Mouse (Mus musculus) layer of hippocampus, adult 2 months (tissue): ENCODE results near the gene Pde4d. TPM values are rescaled to one million over a fixed set of nuclear protein-coding genes. Genes with fewer than 3 reads are reported as not detected.
A peak's percentile ranks its signal among the peaks of the same experiment; 100 is the strongest.

ENCODE experiments used
- DNase-seq, 2 experiments: peaks; one replicate each; pipeline ENCODE4 v3.0.0; 2022; ENCODE audit warnings: low spot score in 2 of 2
- H3K27ac ChIP-seq: fragments of 200-600 bp; 2 replicates; pipeline ENCODE4 v1.8.1; 2022
- H3K4me3 ChIP-seq: fragments of 200-600 bp; 2 replicates; pipeline ENCODE4 v1.8.1; 2022; ENCODE audit warnings: mild to moderate bottlenecking
- CTCF ChIP-seq: fragments of 200-600 bp; conservative IDR thresholded peaks from 2 replicates; pipeline ENCODE4 v1.8.1; 2022; ENCODE audit warnings: antibody characterized with exemption, mild to moderate bottlenecking, moderate library complexity
- total RNA-seq, 2 experiments: library from RNA; stranded (reverse); gene quantifications; 2 replicates each; pipeline ENCODE4 v1.2.3; 2021

Pde4d gene
- total RNA-seq, 2 experiments from 2014 or later = 72.2 to 73.8 TPM

DNA sequence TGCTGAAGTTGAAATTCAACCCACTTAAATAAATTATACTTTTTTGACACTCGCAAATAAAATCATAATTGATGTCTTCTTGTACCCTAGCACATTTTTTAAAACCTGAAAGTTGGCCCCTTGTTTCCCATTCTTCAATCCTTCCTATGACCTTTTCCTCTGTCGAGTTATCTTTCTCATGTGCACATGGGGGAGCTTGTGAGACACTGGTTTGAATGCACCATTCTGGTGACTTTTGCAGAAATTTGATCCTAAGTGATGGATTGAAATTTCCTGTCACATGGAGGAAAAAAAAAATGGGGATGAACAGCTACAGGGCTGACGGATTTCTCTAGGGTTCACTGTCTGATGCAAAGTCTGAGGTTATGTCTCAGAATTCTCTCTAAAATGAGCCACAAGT lies 181.5 kb downstream of the Pde4d start:
- no peak overlapping the region for H3K27ac ChIP-seq
- DNase-seq = no peak
- peak; percentile 63 for TF ChIP-seq CTCF
- H3K4me3 ChIP-seq = no peak overlapping the region

GRCm38 (mm10) chr13:108636526-108636925 lies 186.8 kb downstream of the Pde4d start:
- DNase-seq = no peak
- no peak overlapping the region for H3K4me3 ChIP-seq
- no peak for TF ChIP-seq CTCF
- no peak overlapping the region for H3K27ac ChIP-seq

GRCm38 (mm10) chr13:108642259-108642658 lies 192.5 kb downstream of the Pde4d start:
- Histone ChIP-seq H3K27ac (no peak overlapping the region), H3K4me3 (no peak overlapping the region)
- DNase-seq = no peak
- no peak for TF ChIP-seq CTCF

GRCm38 (mm10) chr13:108646801-108647200 lies 197.1 kb downstream of the Pde4d start:
- TF ChIP-seq CTCF = no peak
- H3K4me3 ChIP-seq = no peak overlapping the region
- no peak overlapping the region for H3K27ac ChIP-seq
- no peak for DNase-seq

- Histone ChIP-seq H3K27ac (no peak overlapping the region), H3K4me3 (no peak overlapping the region)
- TF ChIP-seq CTCF = no peak
- no peak for DNase-seq
Measured at GRCm38 (mm10) chr13:108647239-108647638, 197.5 kb downstream of the Pde4d start.

GRCm38 (mm10) chr13:108654026-108654723 lies 204.4 kb downstream of the Pde4d start:
- no peak for TF ChIP-seq CTCF
- H3K27ac ChIP-seq = peak overlapping the region; percentile 46; the same call in 1 of the 2 replicates
- no peak overlapping the region for H3K4me3 ChIP-seq
- DNase-seq = peak in 1 of 2 experiments; percentile 10

DNA sequence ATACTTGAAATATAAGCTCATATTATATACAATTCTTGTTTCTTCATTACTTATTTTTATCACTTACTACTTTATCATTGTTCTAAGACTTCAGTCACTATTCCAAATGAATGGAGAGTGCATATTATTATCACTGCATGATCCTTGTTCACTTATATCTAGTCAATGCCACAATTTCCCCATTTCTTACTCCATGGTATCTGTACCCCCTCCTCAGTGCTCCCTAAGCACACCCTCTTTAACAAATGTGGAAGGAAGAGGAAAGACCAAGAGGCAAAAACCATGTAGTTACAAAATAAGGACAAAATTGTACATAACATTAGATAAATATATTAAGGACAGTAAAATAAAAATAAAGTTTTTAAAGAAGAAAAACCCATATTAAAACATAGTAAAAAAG lies 216.8 kb downstream of the Pde4d start:
- Histone ChIP-seq H3K4me3 (no peak overlapping the region), H3K27ac (no peak overlapping the region)
- TF ChIP-seq CTCF = no peak
- no peak for DNase-seq

GRCm38 (mm10) chr13:108667077-108667476 lies 217.3 kb downstream of the Pde4d start:
- no peak for TF ChIP-seq CTCF
- no peak for DNase-seq
- Histone ChIP-seq H3K27ac (no peak overlapping the region), H3K4me3 (no peak overlapping the region)

- DNase-seq = no peak
- H3K4me3 ChIP-seq = no peak overlapping the region
- TF ChIP-seq CTCF = no peak
- H3K27ac ChIP-seq = no peak overlapping the region
Measured at GRCm38 (mm10) chr13:108677056-108677455, 227.3 kb downstream of the Pde4d start.

DNA sequence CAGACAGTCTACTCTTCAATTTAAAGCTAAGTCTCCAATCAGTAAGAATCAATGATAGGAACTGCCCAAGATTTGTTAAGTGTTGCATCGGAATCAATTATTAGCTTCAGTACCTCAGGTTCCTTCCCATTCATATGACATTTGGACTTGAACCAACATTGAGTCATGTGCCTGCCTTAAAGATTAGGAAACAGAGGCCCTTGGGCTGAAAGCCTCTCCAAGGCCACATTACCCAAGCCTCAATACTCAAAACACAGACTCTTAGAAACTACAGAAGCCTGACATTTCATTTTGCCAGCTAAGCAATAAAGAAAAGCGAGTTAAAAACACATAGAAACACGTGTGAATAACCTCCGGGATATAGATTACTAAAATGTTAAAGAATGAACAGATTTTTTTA lies 233.3 kb downstream of the Pde4d start:
- H3K4me3 ChIP-seq = no peak overlapping the region
- no peak for TF ChIP-seq CTCF
- DNase-seq = no peak
- H3K27ac ChIP-seq = no peak overlapping the region

GRCm38 (mm10) chr13:108685817-108686216 lies 236.1 kb downstream of the Pde4d start:
- Histone ChIP-seq H3K4me3 (no peak overlapping the region), H3K27ac (no peak overlapping the region)
- DNase-seq = no peak
- TF ChIP-seq CTCF = no peak

GRCm38 (mm10) chr13:108686262-108686661 lies 236.5 kb downstream of the Pde4d start:
- no peak overlapping the region for H3K27ac ChIP-seq
- DNase-seq = no peak
- no peak for TF ChIP-seq CTCF
- no peak overlapping the region for H3K4me3 ChIP-seq

DNA sequence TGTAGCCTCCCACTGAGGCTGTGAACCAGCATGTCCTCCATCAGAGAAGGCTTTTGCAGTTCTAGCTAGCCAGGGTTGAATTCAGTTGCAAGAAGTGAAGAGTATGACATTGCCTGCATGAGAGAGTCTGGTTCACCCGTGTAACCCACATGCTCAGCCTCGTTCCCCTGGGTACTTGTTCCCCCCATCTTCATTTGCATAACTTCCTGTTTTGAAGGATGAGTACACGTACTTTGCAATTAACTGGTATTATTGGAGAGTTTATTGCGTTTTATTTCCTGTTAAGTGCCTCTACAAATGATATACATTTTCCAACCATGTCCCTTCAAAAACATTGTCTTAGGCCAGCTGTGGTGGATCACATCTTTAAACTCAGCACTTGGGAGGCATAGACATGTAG lies 237.1 kb downstream of the Pde4d start:
- no peak overlapping the region for H3K4me3 ChIP-seq
- no peak for TF ChIP-seq CTCF
- no peak overlapping the region for H3K27ac ChIP-seq

GRCm38 (mm10) chr13:108692883-108693550 lies 243.3 kb downstream of the Pde4d start:
- peak; percentile 23 to 29 for DNase-seq
- H3K4me3 ChIP-seq = no peak overlapping the region
- H3K27ac ChIP-seq = peak overlapping the region; percentile 67; the same call in 1 of the 2 replicates
- TF ChIP-seq CTCF = no peak

More for the DNA sequence above, 237.1 kb downstream of the Pde4d start:
- no peak for DNase-seq
